ENCODE assay signal across 12 mouse cellular contexts in the genomic region with DNA sequence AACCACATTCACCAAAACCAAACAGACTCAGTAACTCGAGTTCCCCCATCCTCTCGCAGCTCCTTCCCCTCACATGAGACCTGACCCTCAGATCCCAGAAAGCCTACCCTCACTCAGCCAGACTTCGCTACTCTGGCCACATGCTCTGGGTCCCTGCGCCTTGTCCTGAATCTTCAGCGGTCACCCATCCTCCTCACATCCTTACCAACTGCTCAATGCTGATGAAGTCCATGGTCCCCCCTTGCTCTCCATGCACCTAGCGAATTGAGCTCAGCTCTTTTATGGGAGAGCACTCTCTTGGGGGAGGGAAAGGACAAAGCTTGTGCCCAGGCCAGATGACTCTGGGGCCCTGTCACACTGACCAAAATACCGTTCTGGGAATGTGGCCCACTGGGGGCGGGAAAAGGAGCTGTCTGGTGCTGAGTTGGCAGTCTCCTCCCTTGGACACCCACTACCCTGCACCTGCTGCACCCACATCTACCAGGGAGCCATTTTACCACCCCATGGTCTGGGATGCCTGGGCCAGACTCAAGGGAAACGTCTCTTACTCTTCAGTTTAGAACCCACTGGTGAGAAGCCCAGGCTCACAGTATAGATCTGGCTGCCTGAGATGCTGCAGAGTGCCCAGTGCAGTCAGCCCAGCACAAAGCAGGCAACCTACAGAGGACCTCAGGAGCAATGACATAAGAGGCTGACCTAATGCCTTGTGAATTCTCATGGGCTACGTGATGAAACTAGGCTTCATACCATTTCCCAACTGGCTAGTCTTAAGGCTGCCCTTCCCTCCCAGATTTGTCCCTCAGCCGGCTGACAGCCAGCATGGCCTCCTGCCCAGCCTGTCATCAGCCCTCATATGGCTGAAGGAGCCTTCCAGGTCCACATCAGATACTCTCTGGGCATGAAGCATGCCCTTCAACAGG. TPM values are rescaled to one million over a fixed set of nuclear protein-coding genes. Genes with fewer than 3 reads are reported as not detected.
DNase-seq lines count a peak whose midpoint lies in the region; ATAC-seq and TF ChIP-seq lines count a peak whose summit lies in the region.
"Had no signal": no experiment of that assay in that cellular context is flagged by ENCODE, and none has a peak within 500 bp of the region (broad histone marks: within the 10 kb centered on the region; RNA-seq: fewer than 3 reads in every experiment).

No protein-coding gene starts in this region.

- WGBS in liver, postnatal 0 days (ENCODE audit: insufficient replicate concordance) = 75% methylated on average over 11 of the region's 11 CpGs
- WGBS in liver, embryonic 12.5 days (ENCODE audit: insufficient replicate concordance) = 71% methylated on average over 11 of the region's 11 CpGs
- whole genome bisulfite sequencing in heart, embryonic 13.5 days = 61% methylated on average over 11 of the region's 11 CpGs

- no peaks in the 10 kb centered on the region for H3K9me3 ChIP-seq in liver, postnatal 0 days (ENCODE audit: low read length)
- H3K9me3 ChIP-seq in liver, embryonic 12.5 days (replicated peaks) = no peaks in the 10 kb centered on the region
- H3K9me3 ChIP-seq in heart, embryonic 13.5 days = no peaks in the 10 kb centered on the region
- H3K9me3 ChIP-seq: forebrain, embryonic 13.5 days; limb, embryonic 13.5 days had no signal

- no peak for DNase-seq in liver, postnatal 0 days
- DNase-seq in cerebellum, postnatal 25 days = peak; percentile 78 to 85
- peak; percentile 96 for DNase-seq in skeletal muscle tissue, adult 2 months (ENCODE audit: low read depth, low spot score)
- DNase-seq in urinary bladder, postnatal 14 days (ENCODE audit: low spot score) = no peak
- DNase-seq: right cerebral cortex, postnatal 4 days; thymus, postnatal 36 days had no signal

- peak overlapping the region; percentile 78 for H3K27ac ChIP-seq in liver, postnatal 0 days (ENCODE audit: low read depth)
- no peak overlapping the region for H3K27ac ChIP-seq in liver, embryonic 12.5 days
- peak overlapping the region; percentile 89 for H3K27ac ChIP-seq in heart, embryonic 13.5 days (replicated peaks)
- H3K27ac ChIP-seq: forebrain, embryonic 13.5 days; limb, embryonic 13.5 days had no signal

- no peak for TF ChIP-seq CTCF in liver, postnatal 0 days (IDR thresholded peaks at IDR 0.05; ENCODE audit: low read depth)

- H3K4me3 ChIP-seq in liver, postnatal 0 days (ENCODE audit: low read depth, low read length) = no peak overlapping the region
- H3K4me3 ChIP-seq in liver, embryonic 12.5 days = no peak overlapping the region
- H3K4me3 ChIP-seq in heart, embryonic 13.5 days = no peak overlapping the region
- H3K4me3 ChIP-seq: forebrain, embryonic 13.5 days; limb, embryonic 13.5 days had no signal

- peaks cover 19% of the 10 kb centered on the region; the same call in 1 of the 2 replicates for H3K4me1 ChIP-seq in liver, postnatal 0 days (ENCODE audit: insufficient read depth)
- peaks cover 5% of the 10 kb centered on the region; the same call in 1 of the 2 replicates for H3K4me1 ChIP-seq in liver, embryonic 12.5 days
- peaks cover 75% of the 10 kb centered on the region for H3K4me1 ChIP-seq in heart, embryonic 13.5 days

- 0 out of 2 replicates have a peak, but pooled peaks cover 8% of the 10 kb centered on the region for H3K36me3 ChIP-seq in liver, postnatal 0 days (replicated peaks; ENCODE audit: insufficient read depth, low read length)
- peaks cover 43% of the 10 kb centered on the region for H3K36me3 ChIP-seq in liver, embryonic 12.5 days
- peaks cover 43% of the 10 kb centered on the region for H3K36me3 ChIP-seq in heart, embryonic 13.5 days

- 0 out of 2 replicates have a peak overlapping the region, but pooled peaks have one; percentile 34 for H3K9ac ChIP-seq in liver, postnatal 0 days (replicated peaks)
- no peak overlapping the region for H3K9ac ChIP-seq in liver, embryonic 12.5 days
- H3K9ac ChIP-seq in heart, embryonic 13.5 days = peak overlapping the region; percentile 66
- H3K9ac ChIP-seq: forebrain, embryonic 13.5 days; limb, embryonic 13.5 days had no signal

- no peak overlapping the region for H3K4me2 ChIP-seq in liver, postnatal 0 days (ENCODE audit: low read depth, low read length)
- H3K4me2 ChIP-seq in liver, embryonic 12.5 days = no peak overlapping the region
- H3K4me2 ChIP-seq in heart, embryonic 13.5 days = peak overlapping the region; percentile 12
- H3K4me2 ChIP-seq: forebrain, embryonic 13.5 days; limb, embryonic 13.5 days had no signal

- no peaks in the 10 kb centered on the region for H3K27me3 ChIP-seq in liver, postnatal 0 days (ENCODE audit: insufficient read depth, low read length)
- H3K27me3 ChIP-seq in liver, embryonic 12.5 days (replicated peaks) = no peaks in the 10 kb centered on the region
- no peaks in the 10 kb centered on the region for H3K27me3 ChIP-seq in heart, embryonic 13.5 days (replicated peaks)
- H3K27me3 ChIP-seq: forebrain, embryonic 13.5 days; limb, embryonic 13.5 days had no signal

- TF ChIP-seq EP300 in liver, postnatal 0 days (IDR thresholded peaks at IDR 0.05; ENCODE audit: low read depth) = no peak

- no peak for ATAC-seq in liver, postnatal 0 days
- ATAC-seq in liver, embryonic 12.5 days = no peak
- ATAC-seq in heart, embryonic 13.5 days (ENCODE audit: extremely low read depth, insufficient number of reproducible peaks, low FRiP score, low TSS enrichment) = no peak; the same call in 1 of the 2 replicates
- no peak for ATAC-seq in megakaryocyte progenitor cell, adult 5-6 weeks (replicated peaks; ENCODE audit: poor library complexity)
- no peak for ATAC-seq in erythroid progenitor cell, adult 5-6 weeks (replicated peaks; ENCODE audit: low FRiP score, poor library complexity, severe bottlenecking)
- ATAC-seq: forebrain, embryonic 13.5 days had no signal

RNA-seq across cellular contexts. Expression of gene Ankrd23, which starts 0.9 kb away (rescaled TPM):
- 2.0 and 2.2 TPM in 2 replicates for polyA plus RNA-seq in liver, postnatal 0 days (2015; fragmentation: Nextera tagmentation; extraction: Ambion mirVana)
- polyA plus RNA-seq in liver, embryonic 12.5 days (2016; fragmentation: Nextera tagmentation; extraction: Ambion mirVana) = 4.0 and 6.9 TPM in 2 replicates
- polyA plus RNA-seq in heart, embryonic 13.5 days (2015; fragmentation: Nextera tagmentation; extraction: Ambion mirVana) = 17.7 and 20.1 TPM in 2 replicates
- total RNA-seq in megakaryocyte progenitor cell, adult 5-6 weeks (2015) = 1.3 and 2.5 TPM in 2 replicates
- 4.8 and 7.4 TPM in 2 replicates for total RNA-seq in megakaryocyte progenitor cell, adult 5-6 weeks (2017)
- total RNA-seq in erythroid progenitor cell, adult 5-6 weeks (2015; ENCODE audit: low replicate concordance) = 1.7 TPM in 1 of 2 replicates, not detected in the other
- not detected in 2 replicates for total RNA-seq in erythroid progenitor cell, adult 5-6 weeks (2017; ENCODE audit: low replicate concordance)

RNA-seq across cellular contexts. Expression of gene Gm42417, which starts 3.5 kb away (rescaled TPM):
- polyA plus RNA-seq in liver, postnatal 0 days (2015; fragmentation: Nextera tagmentation; extraction: Ambion mirVana) = 0.45 TPM in 1 of 2 replicates, not detected in the other
- 0.15 and 0.29 TPM in 2 replicates for polyA plus RNA-seq in liver, embryonic 12.5 days (2016; fragmentation: Nextera tagmentation; extraction: Ambion mirVana)
- not detected in 2 replicates for polyA plus RNA-seq in heart, embryonic 13.5 days (2015; fragmentation: Nextera tagmentation; extraction: Ambion mirVana)
- total RNA-seq in megakaryocyte progenitor cell, adult 5-6 weeks (2015) = 0.62 and 0.83 TPM in 2 replicates
- total RNA-seq in megakaryocyte progenitor cell, adult 5-6 weeks (2017) = 3.1 TPM in 1 of 2 replicates, not detected in the other
- total RNA-seq in erythroid progenitor cell, adult 5-6 weeks (2015; ENCODE audit: low replicate concordance) = 0.42 TPM in 1 of 2 replicates, not detected in the other
- 86.5 TPM in 1 of 2 replicates, not detected in the other for total RNA-seq in erythroid progenitor cell, adult 5-6 weeks (2017; ENCODE audit: low replicate concordance)

RNA-seq across cellular contexts. Expression of gene Ankrd39, which starts 11.5 kb away (rescaled TPM):
- 7.4 and 8.3 TPM in 2 replicates for polyA plus RNA-seq in liver, postnatal 0 days (2015; fragmentation: Nextera tagmentation; extraction: Ambion mirVana)
- polyA plus RNA-seq in liver, embryonic 12.5 days (2016; fragmentation: Nextera tagmentation; extraction: Ambion mirVana) = 9.0 and 10.5 TPM in 2 replicates
- 23.6 and 27.2 TPM in 2 replicates for polyA plus RNA-seq in heart, embryonic 13.5 days (2015; fragmentation: Nextera tagmentation; extraction: Ambion mirVana)
- 4.6 and 4.9 TPM in 2 replicates for total RNA-seq in megakaryocyte progenitor cell, adult 5-6 weeks (2015)
- 5.4 and 7.3 TPM in 2 replicates for total RNA-seq in megakaryocyte progenitor cell, adult 5-6 weeks (2017)
- not detected in 2 replicates for total RNA-seq in erythroid progenitor cell, adult 5-6 weeks (2015; ENCODE audit: low replicate concordance)
- total RNA-seq in erythroid progenitor cell, adult 5-6 weeks (2017; ENCODE audit: low replicate concordance) = 1.4 and 1.8 TPM in 2 replicates

RNA-seq across cellular contexts. Expression of gene Sema4c, which starts 22.4 kb away (rescaled TPM):
- polyA plus RNA-seq in liver, postnatal 0 days (2015; fragmentation: Nextera tagmentation; extraction: Ambion mirVana) = 2.0 TPM in 2 replicates
- 3.9 TPM in 2 replicates for polyA plus RNA-seq in liver, embryonic 12.5 days (2016; fragmentation: Nextera tagmentation; extraction: Ambion mirVana)
- 10.0 and 10.2 TPM in 2 replicates for polyA plus RNA-seq in heart, embryonic 13.5 days (2015; fragmentation: Nextera tagmentation; extraction: Ambion mirVana)
- 0.42 and 0.66 TPM in 2 replicates for total RNA-seq in megakaryocyte progenitor cell, adult 5-6 weeks (2015)
- 0.64 and 1.00 TPM in 2 replicates for total RNA-seq in megakaryocyte progenitor cell, adult 5-6 weeks (2017)
- total RNA-seq in erythroid progenitor cell, adult 5-6 weeks (2015; ENCODE audit: low replicate concordance) = not detected in 2 replicates
- 0.45 TPM in 1 of 2 replicates, not detected in the other for total RNA-seq in erythroid progenitor cell, adult 5-6 weeks (2017; ENCODE audit: low replicate concordance)

RNA-seq across cellular contexts. Expression of gene Cnnm3, which starts 24.1 kb away (rescaled TPM):
- polyA plus RNA-seq in liver, postnatal 0 days (2015; fragmentation: Nextera tagmentation; extraction: Ambion mirVana) = 0.92 and 1.1 TPM in 2 replicates
- polyA plus RNA-seq in liver, embryonic 12.5 days (2016; fragmentation: Nextera tagmentation; extraction: Ambion mirVana) = 1.3 and 1.5 TPM in 2 replicates
- 2.0 and 2.4 TPM in 2 replicates for polyA plus RNA-seq in heart, embryonic 13.5 days (2015; fragmentation: Nextera tagmentation; extraction: Ambion mirVana)
- total RNA-seq in megakaryocyte progenitor cell, adult 5-6 weeks (2015) = 13.0 and 15.2 TPM in 2 replicates
- total RNA-seq in megakaryocyte progenitor cell, adult 5-6 weeks (2017) = 8.0 and 13.0 TPM in 2 replicates
- 2.5 and 10.5 TPM in 2 replicates for total RNA-seq in erythroid progenitor cell, adult 5-6 weeks (2015; ENCODE audit: low replicate concordance)
- total RNA-seq in erythroid progenitor cell, adult 5-6 weeks (2017; ENCODE audit: low replicate concordance) = 3.9 and 9.4 TPM in 2 replicates

Comparison
In these comparisons a context has a peak if more than half of its experiments do, and no peak if none do; other contexts are left out.
1. DNase-seq: peak in cerebellum, postnatal 25 days (2 of 2) and skeletal muscle tissue, adult 2 months (single experiment); none in liver, postnatal 0 days (single experiment) and urinary bladder, postnatal 14 days (single experiment).